Mouse (Mus musculus): Measurements from ENCODE around the gene Slc28a1. TPM values are rescaled to one million over a fixed set of nuclear protein-coding genes. Genes with fewer than 3 reads are reported as not detected.
"Not testable (repeated sequence)": the region's sequence is repeated elsewhere in the genome, so short reads cannot be mapped to it uniquely, and the experiment has no call there.

Gene Slc28a1
- polyA plus RNA-seq, 1 experiment from 2014 or later = not detected

GRCm38 (mm10) chr7:81143056-81143455 lies 28.5 kb downstream of the Slc28a1 start:
- H3K36me3 ChIP-seq; H3K27ac ChIP-seq; H3K9me3 ChIP-seq; H3K4me1 ChIP-seq (replicated peaks); ATAC-seq (ENCODE audit: insufficient number of reproducible peaks, insufficient read depth, low FRiP score, low TSS enrichment, low read depth); H3K4me3 ChIP-seq (replicated peaks); H3K4me2 ChIP-seq; H3K9ac ChIP-seq (replicated peaks); H3K27me3 ChIP-seq: not testable (repeated sequence)
- WGBS = 82% methylated on average over 4 of the region's 4 CpGs

GRCm38 (mm10) chr7:81149759-81150158 lies 35.2 kb downstream of the Slc28a1 start:
- H3K4me1 ChIP-seq (replicated peaks) = no peaks in the 10 kb centered on the region
- H3K27ac ChIP-seq = no peak overlapping the region
- peaks cover 10% of the 10 kb centered on the region; the same call in 1 of the 2 replicates for H3K9me3 ChIP-seq
- H3K27me3 ChIP-seq = no peaks in the 10 kb centered on the region
- ATAC-seq (ENCODE audit: insufficient number of reproducible peaks, insufficient read depth, low FRiP score, low TSS enrichment, low read depth) = no peak
- no peaks in the 10 kb centered on the region for H3K36me3 ChIP-seq
- H3K9ac ChIP-seq (replicated peaks) = no peak overlapping the region
- no peak overlapping the region for H3K4me2 ChIP-seq
- 88% methylated on average over 11 of the region's 11 CpGs for WGBS
- no peak overlapping the region for H3K4me3 ChIP-seq (replicated peaks)

- ATAC-seq (ENCODE audit: insufficient number of reproducible peaks, insufficient read depth, low FRiP score, low TSS enrichment, low read depth) = no peak
- H3K27me3 ChIP-seq = no peaks in the 10 kb centered on the region
- H3K9ac ChIP-seq (replicated peaks) = no peak overlapping the region
- H3K9me3 ChIP-seq = peaks cover 10% of the 10 kb centered on the region; the same call in 1 of the 2 replicates
- H3K4me1 ChIP-seq (replicated peaks) = no peaks in the 10 kb centered on the region
- no peak overlapping the region for H3K4me3 ChIP-seq (replicated peaks)
- 92% methylated on average over 8 of the region's 8 CpGs for WGBS
- no peak overlapping the region for H3K4me2 ChIP-seq
- H3K36me3 ChIP-seq = no peaks in the 10 kb centered on the region
- H3K27ac ChIP-seq = no peak overlapping the region
Observed at GRCm38 (mm10) chr7:81151216-81151615, 36.6 kb downstream of the Slc28a1 start.

GRCm38 (mm10) chr7:81152306-81152705 lies 37.7 kb downstream of the Slc28a1 start:
- H3K36me3 ChIP-seq = no peaks in the 10 kb centered on the region
- WGBS = 93% methylated on average over 10 of the region's 10 CpGs
- no peak overlapping the region for H3K4me2 ChIP-seq
- no peaks in the 10 kb centered on the region for H3K4me1 ChIP-seq (replicated peaks)
- no peak overlapping the region for H3K9ac ChIP-seq (replicated peaks)
- no peak for ATAC-seq (ENCODE audit: insufficient number of reproducible peaks, insufficient read depth, low FRiP score, low TSS enrichment, low read depth)
- H3K27ac ChIP-seq = no peak overlapping the region
- H3K4me3 ChIP-seq (replicated peaks) = no peak overlapping the region
- peaks cover 10% of the 10 kb centered on the region; the same call in 1 of the 2 replicates for H3K9me3 ChIP-seq
- no peaks in the 10 kb centered on the region for H3K27me3 ChIP-seq

GRCm38 (mm10) chr7:81152826-81153225 lies 38.2 kb downstream of the Slc28a1 start:
- no peaks in the 10 kb centered on the region for H3K27me3 ChIP-seq

GRCm38 (mm10) chr7:81153327-81153726 lies 38.7 kb downstream of the Slc28a1 start:
- no peak for ATAC-seq (ENCODE audit: insufficient number of reproducible peaks, insufficient read depth, low FRiP score, low TSS enrichment, low read depth)
- Histone ChIP-seq H3K27me3 (no peaks in the 10 kb centered on the region), H3K4me3 (replicated peaks) (no peak overlapping the region), H3K4me1 (replicated peaks) (no peaks in the 10 kb centered on the region), H3K4me2 (no peak overlapping the region), H3K9ac (replicated peaks) (no peak overlapping the region), H3K36me3 (no peaks in the 10 kb centered on the region), H3K27ac (no peak overlapping the region), H3K9me3 (peaks cover 10% of the 10 kb centered on the region; the same call in 1 of the 2 replicates)
- 87% methylated on average over 6 of the region's 6 CpGs for WGBS

More at GRCm38 (mm10) chr7:81152826-81153225, 38.2 kb downstream of the Slc28a1 start:
- H3K9me3 ChIP-seq = peaks cover 10% of the 10 kb centered on the region; the same call in 1 of the 2 replicates
- WGBS = 83% methylated on average over 7 of the region's 7 CpGs
- no peak overlapping the region for H3K27ac ChIP-seq
- H3K4me2 ChIP-seq = no peak overlapping the region
- no peak for ATAC-seq (ENCODE audit: insufficient number of reproducible peaks, insufficient read depth, low FRiP score, low TSS enrichment, low read depth)
- no peak overlapping the region for H3K9ac ChIP-seq (replicated peaks)
- H3K36me3 ChIP-seq = no peaks in the 10 kb centered on the region
- no peak overlapping the region for H3K4me3 ChIP-seq (replicated peaks)
- no peaks in the 10 kb centered on the region for H3K4me1 ChIP-seq (replicated peaks)

- H3K4me2 ChIP-seq; H3K36me3 ChIP-seq; H3K9ac ChIP-seq (replicated peaks); H3K4me1 ChIP-seq (replicated peaks); ATAC-seq (ENCODE audit: insufficient number of reproducible peaks, insufficient read depth, low FRiP score, low TSS enrichment, low read depth); H3K4me3 ChIP-seq (replicated peaks); H3K9me3 ChIP-seq; H3K27me3 ChIP-seq; H3K27ac ChIP-seq: not testable (repeated sequence)
Observed at GRCm38 (mm10) chr7:81154244-81154643, 39.6 kb downstream of the Slc28a1 start.

GRCm38 (mm10) chr7:81154960-81155359 lies 40.4 kb downstream of the Slc28a1 start:
- Histone ChIP-seq H3K4me2 (no peak overlapping the region), H3K9me3 (peaks cover 10% of the 10 kb centered on the region; the same call in 1 of the 2 replicates), H3K4me3 (replicated peaks) (no peak overlapping the region), H3K27ac (no peak overlapping the region), H3K9ac (replicated peaks) (no peak overlapping the region), H3K4me1 (replicated peaks) (no peaks in the 10 kb centered on the region), H3K36me3 (no peaks in the 10 kb centered on the region), H3K27me3 (no peaks in the 10 kb centered on the region)
- WGBS = 4% methylated on average over 3 of the region's 3 CpGs
- 0 out of 2 replicates have a peak, but pooled peaks have one; percentile 42 for ATAC-seq (ENCODE audit: insufficient number of reproducible peaks, insufficient read depth, low FRiP score, low TSS enrichment, low read depth)

- no peak overlapping the region for H3K27ac ChIP-seq
- no peaks in the 10 kb centered on the region for H3K4me1 ChIP-seq (replicated peaks)
- 38% methylated on average over 7 of the region's 7 CpGs for WGBS
- no peak overlapping the region for H3K9ac ChIP-seq (replicated peaks)
- no peak overlapping the region for H3K4me3 ChIP-seq (replicated peaks)
- H3K9me3 ChIP-seq = no peaks in the 10 kb centered on the region
- H3K27me3 ChIP-seq = no peaks in the 10 kb centered on the region
- H3K4me2 ChIP-seq = no peak overlapping the region
- H3K36me3 ChIP-seq = no peaks in the 10 kb centered on the region
- ATAC-seq (ENCODE audit: insufficient number of reproducible peaks, insufficient read depth, low FRiP score, low TSS enrichment, low read depth) = no peak
Observed at GRCm38 (mm10) chr7:81158933-81159332, 44.3 kb downstream of the Slc28a1 start.

GRCm38 (mm10) chr7:81161666-81162065 lies 47.1 kb downstream of the Slc28a1 start:
- 71% methylated on average over 9 of the region's 9 CpGs for WGBS
- Histone ChIP-seq H3K36me3 (no peaks in the 10 kb centered on the region), H3K4me3 (replicated peaks) (no peak overlapping the region), H3K4me1 (replicated peaks) (no peaks in the 10 kb centered on the region), H3K27ac (no peak overlapping the region), H3K27me3 (no peaks in the 10 kb centered on the region), H3K4me2 (no peak overlapping the region), H3K9me3 (no peaks in the 10 kb centered on the region), H3K9ac (replicated peaks) (no peak overlapping the region)
- 0 out of 2 replicates have a peak, but pooled peaks have one; percentile 7 for ATAC-seq (ENCODE audit: insufficient number of reproducible peaks, insufficient read depth, low FRiP score, low TSS enrichment, low read depth)

GRCm38 (mm10) chr7:81162345-81162744 lies 47.7 kb downstream of the Slc28a1 start:
- Histone ChIP-seq H3K27ac (no peak overlapping the region), H3K9me3 (no peaks in the 10 kb centered on the region), H3K9ac (replicated peaks) (no peak overlapping the region), H3K4me3 (replicated peaks) (no peak overlapping the region), H3K36me3 (no peaks in the 10 kb centered on the region), H3K4me2 (no peak overlapping the region), H3K27me3 (no peaks in the 10 kb centered on the region), H3K4me1 (replicated peaks) (no peaks in the 10 kb centered on the region)
- WGBS = 39% methylated on average over 4 of the region's 4 CpGs
- ATAC-seq (ENCODE audit: insufficient number of reproducible peaks, insufficient read depth, low FRiP score, low TSS enrichment, low read depth) = no peak

- Histone ChIP-seq H3K9me3 (no peaks in the 10 kb centered on the region), H3K4me3 (replicated peaks) (no peak overlapping the region), H3K27ac (no peak overlapping the region), H3K4me2 (no peak overlapping the region), H3K36me3 (no peaks in the 10 kb centered on the region), H3K4me1 (replicated peaks) (no peaks in the 10 kb centered on the region), H3K27me3 (peaks cover 8% of the 10 kb centered on the region; the same call in 1 of the 2 replicates), H3K9ac (replicated peaks) (no peak overlapping the region)
- ATAC-seq (ENCODE audit: insufficient number of reproducible peaks, insufficient read depth, low FRiP score, low TSS enrichment, low read depth) = no peak
- WGBS = 59% methylated on average over 7 of the region's 7 CpGs
Observed at GRCm38 (mm10) chr7:81164411-81164810, 49.8 kb downstream of the Slc28a1 start.

All from limb, embryonic 12.5 days (tissue).